Mouse (Mus musculus): ENCODE results near the gene Olfr850.

Olfr850 gene

GRCm38 (mm10) chr9:19478148-19478547 lies at the start of gene Olfr850:
TSS of gene Olfr850 (minus strand) at chr9:19478248.
- DNase-seq: no peak

DNA sequence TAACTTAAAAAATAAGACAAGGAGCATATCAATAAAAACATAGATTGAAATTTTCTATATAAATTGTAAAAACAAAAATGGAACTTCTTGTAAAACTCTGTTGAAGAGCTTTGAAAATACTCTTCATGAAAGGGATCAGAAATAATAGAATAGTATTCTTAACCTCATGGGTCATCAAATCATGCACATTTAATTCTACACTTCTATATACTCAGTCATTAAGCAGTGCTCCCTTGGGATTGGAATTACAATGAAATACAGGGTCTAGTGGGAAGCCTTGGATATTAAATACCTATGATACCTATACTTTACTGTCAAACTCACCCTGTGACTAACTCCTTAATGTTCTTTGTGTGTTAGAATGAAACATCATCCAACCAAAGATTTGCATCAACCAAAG lies 14.9 kb upstream of the Olfr850 start, which contains the start of gene Olfr851:
Gene Olfr851, plus strand, starts transcription at position 301 of the 400 bp plus-strand sequence.
- DNase-seq: no peak

GRCm38 (mm10) chr9:19439966-19440365 lies 38.1 kb downstream of the Olfr850 start, which contains the start of gene Olfr849:
TSS of gene Olfr849 (plus strand) at chr9:19440266.
- no peak for DNase-seq

Data from cerebellum, postnatal 14 days (tissue).